Mouse (Mus musculus) central nervous system, embryonic 11.5 days (tissue): ENCODE results near the gene Psapl1. TPM values are rescaled to one million over a fixed set of nuclear protein-coding genes. Genes with fewer than 3 reads are reported as not detected.

Experiments used
- polyA plus RNA-seq: library from polyadenylated mRNA; depleted of rRNA; stranded (reverse); fragments of >200 nt; gene quantifications from 2 replicates; pipeline ENCODE4 v1.2.3, GENCODE M21; 2012; rRNA removed

The Psapl1 gene
- not detected in 2 replicates for polyA plus RNA-seq

DNA sequence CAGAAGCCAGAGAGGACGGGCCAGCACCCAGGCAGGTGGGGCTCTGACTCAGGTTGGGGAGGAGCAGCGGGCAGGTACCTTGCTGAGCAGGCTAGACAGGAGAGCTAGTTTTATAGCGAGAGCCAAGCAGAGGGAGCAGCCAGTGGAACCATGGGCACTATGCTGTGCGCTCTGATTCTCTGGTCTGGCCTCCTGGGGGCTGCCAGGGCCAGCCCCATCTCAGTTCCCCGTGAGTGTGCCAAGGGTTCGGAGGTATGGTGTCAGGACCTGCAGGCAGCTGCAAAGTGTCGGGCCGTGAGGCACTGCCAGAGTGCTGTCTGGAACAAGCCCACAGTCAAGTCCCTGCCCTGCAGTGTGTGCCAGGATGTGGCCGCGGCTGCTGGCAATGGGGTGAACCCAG is at the start of gene Psapl1:
Psapl1 (plus strand) TSS at position 106 of the 400 bp plus-strand sequence.

Other genes starting within 250 kb of the Psapl1 start
- 6.5 and 11.2 TPM in 2 replicates for gene Sorcs2, start 194.1 kb downstream of the Psapl1 start, polyA plus RNA-seq